Mouse (Mus musculus) cerebellum, adult 11 months (tissue): ENCODE measurements at regions not wholly inside any gene's neighbourhood (a gene's known extent, or its start where the extent isn't known, plus 50 kb on each side); places are given as distances from the start of the nearest gene placed in this dataset.
"Not testable (repeated sequence)": the region's sequence is repeated elsewhere in the genome, so short reads cannot be mapped to it uniquely, and the experiment has no call there.

Source experiments
- DNase-seq: peaks from one replicate; pipeline ENCODE4 v3.0.0; 2022

- DNase-seq = no peak
Observed at GRCm38 (mm10) chr14:104410730-104411129, 57.1 kb downstream of the Pou4f1 start.

- DNase-seq = no peak
Observed at GRCm38 (mm10) chr14:104410292-104410691, 57.5 kb downstream of the Pou4f1 start.

GRCm38 (mm10) chr14:104406062-104406461 lies 61.7 kb downstream of the Pou4f1 start:
- no peak for DNase-seq

GRCm38 (mm10) chr14:104389297-104390071 lies 78.3 kb downstream of the Pou4f1 start:
- no peak for DNase-seq

- DNase-seq = no peak
Observed at GRCm38 (mm10) chr14:104388879-104389278, 78.9 kb downstream of the Pou4f1 start.

- no peak for DNase-seq
Observed at GRCm38 (mm10) chr14:104380986-104381385, 86.8 kb downstream of the Pou4f1 start.

GRCm38 (mm10) chr14:104372776-104373175 lies 95.0 kb downstream of the Pou4f1 start:
- DNase-seq = no peak

- DNase-seq = no peak
Observed at GRCm38 (mm10) chr14:104356636-104357035, 111.2 kb downstream of the Pou4f1 start.

- DNase-seq = not testable (repeated sequence)
Observed at GRCm38 (mm10) chr14:104336783-104337182, 131.0 kb downstream of the Pou4f1 start.

- no peak for DNase-seq
Observed at GRCm38 (mm10) chr14:104326089-104326488, 141.7 kb downstream of the Pou4f1 start.

GRCm38 (mm10) chr14:104300141-104300540 lies 167.7 kb downstream of the Pou4f1 start:
- DNase-seq = no peak

GRCm38 (mm10) chr14:104298312-104298711 lies 169.5 kb downstream of the Pou4f1 start:
- no peak for DNase-seq

GRCm38 (mm10) chr14:104297316-104298311 lies 170.2 kb downstream of the Pou4f1 start:
- no peak for DNase-seq

- no peak for DNase-seq
Observed at GRCm38 (mm10) chr14:104293814-104294213, 174.0 kb downstream of the Pou4f1 start.

GRCm38 (mm10) chr14:104293147-104293546 lies 174.7 kb downstream of the Pou4f1 start:
- no peak for DNase-seq

GRCm38 (mm10) chr14:104280353-104280752 lies 187.4 kb downstream of the Pou4f1 start:
- peak; percentile 19 for DNase-seq

- DNase-seq = peak; percentile 56
Observed at GRCm38 (mm10) chr14:104279890-104280289, 187.9 kb downstream of the Pou4f1 start.

- DNase-seq = no peak
Observed at GRCm38 (mm10) chr14:104274752-104275151, 193.0 kb downstream of the Pou4f1 start.

GRCm38 (mm10) chr14:104264919-104265764 lies 202.7 kb downstream of the Pou4f1 start:
- DNase-seq = no peak

GRCm38 (mm10) chr14:104216965-104217364 lies 250.8 kb downstream of the Pou4f1 start:
- DNase-seq = no peak

GRCm38 (mm10) chr14:104210719-104211118 lies 257.1 kb downstream of the Pou4f1 start:
- no peak for DNase-seq

- DNase-seq = no peak
Observed at GRCm38 (mm10) chr14:104208855-104209254, 258.9 kb downstream of the Pou4f1 start.
